Mouse (Mus musculus): ENCODE data around the gene Plekha6. TPM values are rescaled to one million over a fixed set of nuclear protein-coding genes. Genes with fewer than 3 reads are reported as not detected.

Gene Plekha6
- polyA plus RNA-seq, 1 experiment from 2014 or later, result 15.3 TPM

- peak; percentile 84 for ATAC-seq
- Histone ChIP-seq H3K4me1 (replicated peaks) (peaks cover 8% of the 10 kb centered on the region; the same call in 1 of the 2 replicates), H3K27me3 (replicated peaks) (no peaks in the 10 kb centered on the region), H3K4me2 (replicated peaks) (no peak overlapping the region), H3K9ac (no peak overlapping the region), H3K36me3 (no peaks in the 10 kb centered on the region), H3K4me3 (replicated peaks) (no peak overlapping the region), H3K9me3 (no peaks in the 10 kb centered on the region), H3K27ac (no peak overlapping the region)
- WGBS, result 52% methylated on average over 11 of the region's 11 CpGs
Observed at GRCm38 (mm10) chr1:133347693-133348520, 183.9 kb downstream of the Plekha6 start.

- WGBS, result 83% methylated on average over 1 of the region's 1 CpGs
- H3K9me3 ChIP-seq, result no peaks in the 10 kb centered on the region
- H3K4me3 ChIP-seq (replicated peaks), result no peak within 1 kb of the TSS
- no peak for ATAC-seq
- H3K4me1 ChIP-seq (replicated peaks), result peaks cover 6% of the 10 kb centered on the region; the same call in 1 of the 2 replicates
- H3K27ac ChIP-seq, result no peak within 1 kb of the TSS
- no peak within 1 kb of the TSS for H3K4me2 ChIP-seq (replicated peaks)
- no peak within 1 kb of the TSS for H3K9ac ChIP-seq
- H3K36me3 ChIP-seq, result no peaks in the 10 kb centered on the region
- no peaks in the 10 kb centered on the region for H3K27me3 ChIP-seq (replicated peaks)
Observed at GRCm38 (mm10) chr1:133350210-133350609, 186.2 kb downstream of the Plekha6 start, which contains the start of gene Ren1. Gene Ren1 (plus strand): TSS chr1:133350510.

- no peak overlapping the region for H3K9ac ChIP-seq
- no peak overlapping the region for H3K27ac ChIP-seq
- no peak overlapping the region for H3K4me3 ChIP-seq (replicated peaks)
- no peaks in the 10 kb centered on the region for H3K9me3 ChIP-seq
- 55% methylated on average over 9 of the region's 9 CpGs for whole genome bisulfite sequencing
- H3K4me2 ChIP-seq (replicated peaks), result no peak overlapping the region
- peaks cover 10% of the 10 kb centered on the region for H3K4me1 ChIP-seq (replicated peaks)
- no peaks in the 10 kb centered on the region for H3K36me3 ChIP-seq
- ATAC-seq, result no peak
- H3K27me3 ChIP-seq (replicated peaks), result no peaks in the 10 kb centered on the region
Observed at GRCm38 (mm10) chr1:133351762-133352161, 187.8 kb downstream of the Plekha6 start.

Other genes starting within 250 kb of the Plekha6 start
- 27.1 and 31.9 TPM in 2 replicates for gene Mdm4, start 133.6 kb upstream of the Plekha6 start, polyA plus RNA-seq (2015; fragmentation: Nextera tagmentation; extraction: Ambion mirVana)
- gene Pik3c2b, start 118.5 kb upstream of the Plekha6 start, polyA plus RNA-seq (2015; fragmentation: Nextera tagmentation; extraction: Ambion mirVana), result 6.1 and 7.0 TPM in 2 replicates
- 46.7 and 46.9 TPM in 2 replicates for gene Ppp1r15b, start 33.1 kb upstream of the Plekha6 start, polyA plus RNA-seq (2015; fragmentation: Nextera tagmentation; extraction: Ambion mirVana)
- 18.2 and 23.8 TPM in 2 replicates for gene Golt1a, start 145.6 kb downstream of the Plekha6 start, polyA plus RNA-seq (2015; fragmentation: Nextera tagmentation; extraction: Ambion mirVana)
- gene Kiss1, start 157.7 kb downstream of the Plekha6 start, polyA plus RNA-seq (2015; fragmentation: Nextera tagmentation; extraction: Ambion mirVana), result not detected in 2 replicates
- 2.7 and 8.5 TPM in 2 replicates for gene Ren1, start 186.3 kb downstream of the Plekha6 start, polyA plus RNA-seq (2015; fragmentation: Nextera tagmentation; extraction: Ambion mirVana)
- 3.3 and 3.5 TPM in 2 replicates for gene Etnk2, start 199.4 kb downstream of the Plekha6 start, polyA plus RNA-seq (2015; fragmentation: Nextera tagmentation; extraction: Ambion mirVana)

All from intestine, embryonic 15.5 days (tissue).